Mouse (Mus musculus): ENCODE results near the gene Cdh16.
A peak's percentile ranks its signal among the peaks of the same experiment; 100 is the strongest.
"Not testable (repeated sequence)": the region's sequence is repeated elsewhere in the genome, so short reads cannot be mapped to it uniquely, and the experiment has no call there.

The Cdh16 gene

GRCm38 (mm10) chr8:104624161-104624560 is at the start of gene Cdh16:
Gene Cdh16 (minus strand): TSS chr8:104624396.
- DNase-seq (ENCODE audit: low spot score in 2 of 2): no peak

- DNase-seq (ENCODE audit: low spot score in 2 of 2): no peak
Observed at GRCm38 (mm10) chr8:104655614-104656013, 31.4 kb upstream of the Cdh16 start.

- peak in 1 of 2 experiments; percentile 56 for DNase-seq (ENCODE audit: low spot score in 2 of 2)
Observed at GRCm38 (mm10) chr8:104654984-104655383, 30.8 kb upstream of the Cdh16 start.

GRCm38 (mm10) chr8:104644187-104644586 is 20.0 kb upstream of the Cdh16 start:
- DNase-seq (ENCODE audit: low spot score in 2 of 2): not testable (repeated sequence)

GRCm38 (mm10) chr8:104642324-104642654 is 18.1 kb upstream of the Cdh16 start:
- DNase-seq (ENCODE audit: low spot score in 2 of 2): no peak

- peak; percentile 82 for DNase-seq (ENCODE audit: low spot score in 2 of 2)
Observed at GRCm38 (mm10) chr8:104641426-104642323, 17.5 kb upstream of the Cdh16 start, which contains the start of gene Ciao2b. Gene Ciao2b (minus strand): TSS chr8:104641965.

- no peak for DNase-seq (ENCODE audit: low spot score in 2 of 2)
Observed at GRCm38 (mm10) chr8:104640831-104641370, 16.7 kb upstream of the Cdh16 start.

- no peak for DNase-seq (ENCODE audit: low spot score in 2 of 2)
Observed at GRCm38 (mm10) chr8:104640241-104640640, 16.0 kb upstream of the Cdh16 start.

GRCm38 (mm10) chr8:104638010-104638409 is 13.8 kb upstream of the Cdh16 start:
- DNase-seq (ENCODE audit: low spot score in 2 of 2): no peak

- no peak for DNase-seq (ENCODE audit: low spot score in 2 of 2)
Observed at GRCm38 (mm10) chr8:104635004-104635710, 11.0 kb upstream of the Cdh16 start.

GRCm38 (mm10) chr8:104633156-104633744 is 9.1 kb upstream of the Cdh16 start:
- peak in 1 of 2 experiments; percentile 2 for DNase-seq (ENCODE audit: low spot score in 2 of 2)

- peak in 1 of 2 experiments; percentile 18 for DNase-seq (ENCODE audit: low spot score in 2 of 2)
Observed at GRCm38 (mm10) chr8:104632486-104632885, 8.3 kb upstream of the Cdh16 start.

- DNase-seq (ENCODE audit: low spot score in 2 of 2): no peak
Observed at GRCm38 (mm10) chr8:104631975-104632374, 7.8 kb upstream of the Cdh16 start.

- no peak for DNase-seq (ENCODE audit: low spot score in 2 of 2)
Observed at GRCm38 (mm10) chr8:104630981-104631663, 6.9 kb upstream of the Cdh16 start, which contains the start of gene Rrad. Gene Rrad (minus strand): TSS chr8:104631327.

- DNase-seq (ENCODE audit: low spot score in 2 of 2): no peak
Observed at GRCm38 (mm10) chr8:104630574-104630973, 6.4 kb upstream of the Cdh16 start.

- no peak for DNase-seq (ENCODE audit: low spot score in 2 of 2)
Observed at GRCm38 (mm10) chr8:104630111-104630479, 5.9 kb upstream of the Cdh16 start.

GRCm38 (mm10) chr8:104629306-104630110 is 5.3 kb upstream of the Cdh16 start:
- DNase-seq (ENCODE audit: low spot score in 2 of 2): no peak

GRCm38 (mm10) chr8:104628402-104628801 is 4.2 kb upstream of the Cdh16 start:
- DNase-seq (ENCODE audit: low spot score in 2 of 2): no peak

- DNase-seq (ENCODE audit: low spot score in 2 of 2): no peak
Observed at GRCm38 (mm10) chr8:104627065-104627740, 3.0 kb upstream of the Cdh16 start.

GRCm38 (mm10) chr8:104620765-104621164 is 3.4 kb downstream of the Cdh16 start:
- no peak for DNase-seq (ENCODE audit: low spot score in 2 of 2)

All from frontal cortex, postnatal 14 days (tissue).